Mouse (Mus musculus) cerebellum, postnatal 14 days (tissue): ENCODE measurements around the gene Wnt1.
"Not testable (repeated sequence)": the region's sequence is repeated elsewhere in the genome, so short reads cannot be mapped to it uniquely, and the experiment has no call there.

Experiments used
- DNase-seq, 2 experiments: peaks; one replicate each; pipeline ENCODE4 v3.0.0; 2021; ENCODE audit warnings: mixed read lengths in 2 of 2

Gene Wnt1

GRCm38 (mm10) chr15:98806809-98807770 is 17.4 kb downstream of the Wnt1 start:
- peak; percentile 19 to 31 for DNase-seq

DNA sequence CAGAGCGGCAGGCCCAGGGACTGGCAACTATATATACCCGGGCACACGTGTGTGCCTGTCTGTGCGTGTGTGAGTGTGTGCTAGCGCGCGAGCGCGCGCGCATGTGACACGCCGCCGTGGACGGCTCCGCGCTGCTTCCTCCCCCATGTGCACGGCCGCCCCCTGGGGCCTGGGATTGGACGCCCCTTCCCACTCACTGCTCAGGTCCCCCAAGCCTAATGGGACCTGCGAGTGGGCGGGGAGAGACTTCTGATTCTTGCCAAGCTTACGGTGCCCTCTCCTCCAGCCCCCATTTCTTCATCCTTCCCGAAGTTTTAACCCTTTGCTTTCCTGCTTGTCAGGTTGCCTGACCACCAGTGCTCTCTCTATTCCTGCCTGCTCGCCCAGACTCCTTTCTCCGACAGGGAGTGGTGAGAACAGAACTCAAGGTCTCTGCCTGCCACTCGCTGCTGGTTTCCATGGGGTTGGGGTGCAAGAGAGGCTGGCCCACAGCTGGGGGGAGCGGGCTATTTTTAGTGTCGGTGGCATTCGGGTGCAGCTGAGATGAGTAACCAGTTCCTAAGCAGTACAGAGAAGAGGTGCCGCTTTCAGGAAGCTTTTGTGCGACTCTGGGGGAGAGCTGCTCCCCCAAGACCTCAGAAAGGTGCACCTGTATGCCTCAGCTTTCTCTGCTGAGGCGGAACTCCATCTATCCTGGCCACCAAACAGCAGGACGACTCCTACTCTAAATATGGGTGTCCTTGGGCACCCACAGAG is 18.4 kb downstream of the Wnt1 start:
- DNase-seq = peak; percentile 53 to 77

- DNase-seq = no peak
Measured at GRCm38 (mm10) chr15:98808651-98809134, 19.0 kb downstream of the Wnt1 start.

GRCm38 (mm10) chr15:98809390-98809789 is 19.7 kb downstream of the Wnt1 start, which contains the start of gene Ddn:
Gene Ddn (minus strand): TSS chr15:98809490.
- DNase-seq = no peak

DNA sequence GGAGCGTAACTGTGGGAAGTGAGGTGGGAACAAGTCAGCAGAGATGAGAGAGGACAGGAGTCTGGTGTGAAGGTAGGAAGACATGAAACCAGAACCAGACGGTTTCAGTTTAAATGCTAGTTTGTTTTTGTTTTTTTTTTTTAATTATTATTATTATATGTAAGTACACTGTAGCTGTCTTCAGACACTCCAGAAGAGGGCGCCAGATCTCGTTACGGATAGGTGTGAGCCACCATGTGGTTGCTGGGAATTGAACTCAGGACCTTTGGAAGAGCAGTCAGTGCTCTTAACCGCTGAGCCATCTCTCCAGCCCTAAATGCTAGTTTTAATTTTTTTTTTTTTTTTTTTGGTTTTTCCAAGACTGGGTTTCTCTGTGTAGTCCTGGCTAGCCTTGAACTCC is 20.6 kb downstream of the Wnt1 start:
- DNase-seq = not testable (repeated sequence)

GRCm38 (mm10) chr15:98812741-98813424 is 23.2 kb downstream of the Wnt1 start:
- no peak for DNase-seq

GRCm38 (mm10) chr15:98818171-98818570 is 28.5 kb downstream of the Wnt1 start:
- DNase-seq = no peak

- DNase-seq = no peak
Measured at GRCm38 (mm10) chr15:98820937-98821336, 31.3 kb downstream of the Wnt1 start.

GRCm38 (mm10) chr15:98821403-98821802 is 31.7 kb downstream of the Wnt1 start:
- DNase-seq = no peak

GRCm38 (mm10) chr15:98822147-98822546 is 32.5 kb downstream of the Wnt1 start:
- no peak for DNase-seq

DNA sequence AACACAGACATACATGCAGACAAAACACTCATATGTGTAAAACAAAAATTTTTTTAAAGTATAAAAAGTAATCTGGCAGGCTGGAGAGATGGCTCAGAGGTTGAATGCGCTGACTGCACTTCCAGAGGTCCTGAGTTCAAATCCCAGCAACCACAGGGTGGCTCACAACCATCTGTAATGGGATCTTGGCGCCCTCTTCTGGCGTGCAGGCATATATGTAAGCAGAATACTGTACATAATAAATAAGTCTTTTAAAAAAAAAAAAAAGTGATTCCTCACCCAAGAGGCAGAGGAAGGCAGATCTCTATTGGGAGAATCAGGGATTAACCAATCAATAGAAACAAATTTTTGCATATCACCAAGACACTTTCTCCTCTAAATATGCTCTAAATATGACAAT is 33.8 kb downstream of the Wnt1 start:
- no peak for DNase-seq

- no peak for DNase-seq
Measured at GRCm38 (mm10) chr15:98827611-98828011, 38.0 kb downstream of the Wnt1 start.

GRCm38 (mm10) chr15:98830736-98831683 is 41.4 kb downstream of the Wnt1 start, which contains the start of gene Prkag1:
Gene Prkag1 (minus strand): TSS chr15:98831521.
- peak; percentile 97 for DNase-seq

DNA sequence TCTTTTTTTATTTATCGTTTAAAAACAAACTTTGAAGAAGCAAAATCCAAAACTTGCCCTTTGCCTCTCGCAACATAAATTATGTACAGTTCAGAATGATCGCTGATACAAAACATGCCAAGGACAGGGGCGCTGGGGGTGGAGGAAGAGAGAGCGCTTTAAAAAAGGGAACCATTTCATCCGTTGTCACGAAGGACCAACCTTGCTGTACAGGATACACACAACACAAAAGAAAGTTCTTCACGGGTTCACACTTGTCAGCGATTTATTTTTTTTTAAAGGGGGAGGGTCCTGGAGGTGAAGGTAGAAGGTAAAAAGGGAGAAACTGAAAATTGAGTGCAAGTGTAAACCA is 42.0 kb downstream of the Wnt1 start:
- no peak for DNase-seq

GRCm38 (mm10) chr15:98832161-98833058 is 42.8 kb downstream of the Wnt1 start:
- DNase-seq = no peak

DNA sequence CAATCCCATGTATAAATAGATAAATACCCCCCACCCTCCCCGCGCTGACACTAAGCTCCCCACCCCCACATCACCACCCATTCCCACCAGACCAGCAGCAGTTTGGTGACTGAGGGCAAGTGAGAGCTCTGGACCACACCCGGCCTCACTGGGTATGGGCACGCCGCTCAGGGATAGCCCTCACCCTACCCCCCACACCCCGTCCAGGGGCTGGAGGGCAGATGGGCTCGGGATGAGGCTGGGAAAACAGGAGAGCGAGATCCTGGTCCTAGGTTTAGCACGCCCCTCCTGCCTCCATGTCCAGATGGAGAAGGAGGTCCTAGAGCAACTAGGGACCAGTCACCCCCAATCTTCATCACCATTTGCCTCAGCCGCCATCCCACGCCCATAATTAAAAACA is 43.6 kb downstream of the Wnt1 start:
- no peak for DNase-seq

DNA sequence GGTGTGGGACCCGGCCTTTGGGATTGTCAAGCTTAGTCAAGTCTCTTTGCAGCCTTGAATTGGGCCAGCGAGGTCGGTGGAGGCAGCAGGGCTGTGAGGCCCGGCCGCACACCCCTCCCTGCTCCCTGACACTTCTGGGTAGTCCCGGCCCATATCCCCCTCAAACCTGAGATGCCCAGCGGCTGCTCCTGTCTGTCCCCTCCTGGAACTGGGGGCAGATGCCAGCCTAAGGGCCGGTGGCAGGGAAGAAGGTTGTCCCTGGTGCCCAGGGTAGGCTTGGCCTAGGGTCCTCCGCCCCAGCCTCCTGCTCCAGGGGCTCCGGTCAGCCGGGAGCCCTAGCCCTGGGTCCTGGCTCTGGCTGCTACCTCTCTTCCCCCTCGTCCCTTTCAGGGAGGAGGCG is 44.4 kb downstream of the Wnt1 start:
- no peak for DNase-seq

DNA sequence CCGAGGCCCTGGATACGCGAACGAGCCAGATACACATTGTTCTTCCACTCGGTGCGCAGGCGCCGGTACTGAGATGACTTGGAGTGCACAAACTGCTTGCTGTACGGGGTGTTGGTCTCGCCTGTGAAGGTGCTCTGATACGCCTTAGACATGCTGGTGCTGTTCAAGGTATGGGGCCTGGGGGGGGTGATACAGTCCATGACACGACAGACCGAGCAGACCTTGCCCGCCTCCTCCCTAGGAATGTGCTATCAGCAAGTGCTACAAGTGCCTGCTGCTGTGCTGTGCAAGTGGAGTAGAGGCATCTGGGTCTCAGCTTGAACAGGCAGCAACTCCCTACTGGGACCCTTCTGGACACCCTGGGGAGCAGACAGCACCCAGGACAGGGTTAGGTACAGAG is 45.6 kb downstream of the Wnt1 start:
- no peak for DNase-seq

DNA sequence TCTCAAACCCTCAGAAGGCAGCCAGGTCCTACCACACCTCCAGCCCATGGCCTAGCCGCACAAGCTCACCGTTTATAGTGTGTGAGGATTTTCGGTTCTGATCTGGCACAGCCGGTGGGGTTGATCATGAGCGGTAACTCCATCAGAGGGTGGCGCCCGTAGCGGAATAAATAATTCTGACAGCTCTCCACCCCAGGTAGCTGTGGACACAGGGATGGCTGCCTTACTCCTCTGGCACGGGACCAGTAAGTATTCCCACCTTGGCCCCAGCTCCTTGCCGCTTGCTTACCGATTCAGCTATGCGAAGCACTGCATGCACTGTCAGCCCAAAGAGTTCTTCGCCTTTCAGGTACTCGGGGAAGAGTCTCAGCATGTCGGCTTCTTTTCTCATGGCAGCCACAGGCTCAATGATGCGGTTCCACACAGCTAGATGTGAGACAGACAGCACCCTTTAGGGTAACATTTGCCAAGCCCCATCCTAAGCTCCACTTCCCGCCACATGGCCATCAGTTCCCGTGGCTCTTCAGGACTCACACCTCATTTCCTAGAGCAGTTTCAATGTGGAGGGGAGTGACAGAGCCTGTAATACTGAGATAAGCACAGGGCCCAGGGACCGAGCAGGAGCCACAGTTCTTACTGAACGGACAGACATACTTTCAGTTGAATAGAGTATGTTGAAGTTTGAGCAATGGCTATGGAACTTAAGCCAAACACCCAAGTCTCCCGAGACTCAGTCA is 47.5 kb downstream of the Wnt1 start:
- no peak for DNase-seq

DNA sequence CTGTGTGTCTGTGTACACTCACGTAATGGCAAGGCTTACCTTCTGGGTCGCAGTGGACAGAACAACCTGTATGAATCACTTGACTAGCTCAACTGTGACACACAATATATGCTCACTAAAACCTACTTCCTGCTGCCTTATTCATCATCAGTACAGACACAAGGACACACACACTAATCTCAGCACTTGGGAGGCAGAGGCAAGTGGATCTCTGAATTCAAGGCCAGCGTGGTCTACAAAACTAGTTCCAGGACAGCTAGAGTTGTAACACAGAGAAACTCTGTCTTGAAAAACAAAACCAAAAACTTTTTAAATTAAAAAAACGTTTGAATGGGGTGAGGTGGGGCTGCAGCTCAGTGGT is 48.1 kb downstream of the Wnt1 start:
- no peak for DNase-seq
